Mouse (Mus musculus) urinary bladder, postnatal 25 days (tissue): ENCODE data around the gene Prdm11.

ENCODE experiments used
- DNase-seq: peaks from one replicate; pipeline ENCODE4 v3.0.0; 2022; ENCODE audit warnings: low spot score

Gene Prdm11

DNA sequence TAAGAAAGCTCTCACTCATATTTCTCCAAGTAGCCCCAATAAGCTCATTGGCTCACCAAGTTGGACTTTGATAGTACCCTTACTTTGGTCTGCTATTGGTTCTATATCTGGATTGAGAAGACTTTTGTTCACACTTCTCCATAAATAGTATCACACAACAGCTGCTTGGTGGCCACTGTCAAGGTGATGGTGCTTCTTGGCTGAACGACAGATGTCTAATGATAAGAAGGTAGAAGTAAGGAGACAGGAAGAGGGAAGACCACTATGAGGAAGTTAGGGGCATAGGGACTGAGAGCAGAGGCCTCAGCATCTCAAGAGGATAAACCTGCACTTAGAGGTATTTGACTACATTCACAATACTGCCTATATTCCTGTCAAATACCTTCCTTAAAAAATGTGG, 81.6 kb downstream of the Prdm11 start:
- no peak for DNase-seq

DNA sequence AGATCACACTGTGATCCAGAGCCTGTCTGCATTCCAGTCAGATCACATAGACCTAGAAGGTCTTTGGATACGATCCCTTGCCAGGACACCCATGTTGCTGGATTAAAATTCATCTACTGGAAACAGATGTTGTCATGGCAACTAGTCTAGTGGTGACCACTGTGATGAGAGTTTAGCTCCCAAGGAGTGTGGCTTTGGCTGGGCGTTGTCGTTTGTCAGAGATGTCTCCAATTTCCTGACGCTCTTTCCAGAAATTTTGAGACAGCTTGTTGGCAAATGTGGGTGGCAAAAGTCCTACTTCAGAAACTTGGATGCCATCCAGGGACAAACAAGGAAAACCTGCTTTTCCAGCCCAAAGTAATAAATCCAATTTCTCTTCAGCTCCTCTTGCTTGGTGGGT, 87.3 kb downstream of the Prdm11 start:
- no peak for DNase-seq

DNA sequence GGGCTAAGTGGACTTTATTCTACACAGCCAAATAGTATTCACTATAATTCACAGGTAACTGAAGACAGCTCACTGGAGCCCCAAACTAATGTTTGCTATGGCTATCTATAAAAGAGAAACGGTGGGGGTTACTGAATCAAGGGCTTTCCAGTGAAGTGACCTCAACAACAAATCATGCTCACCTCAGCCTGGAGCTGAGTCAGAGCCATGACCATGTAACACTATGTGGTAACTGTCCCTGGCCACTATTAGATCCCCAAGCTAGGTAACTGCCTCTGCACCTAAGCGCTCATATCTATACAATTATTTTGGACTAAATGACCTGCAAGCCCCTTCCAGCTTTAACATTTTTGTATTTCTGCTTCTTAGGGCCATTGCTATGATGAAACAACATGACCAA, 89.0 kb downstream of the Prdm11 start:
- no peak for DNase-seq

DNA sequence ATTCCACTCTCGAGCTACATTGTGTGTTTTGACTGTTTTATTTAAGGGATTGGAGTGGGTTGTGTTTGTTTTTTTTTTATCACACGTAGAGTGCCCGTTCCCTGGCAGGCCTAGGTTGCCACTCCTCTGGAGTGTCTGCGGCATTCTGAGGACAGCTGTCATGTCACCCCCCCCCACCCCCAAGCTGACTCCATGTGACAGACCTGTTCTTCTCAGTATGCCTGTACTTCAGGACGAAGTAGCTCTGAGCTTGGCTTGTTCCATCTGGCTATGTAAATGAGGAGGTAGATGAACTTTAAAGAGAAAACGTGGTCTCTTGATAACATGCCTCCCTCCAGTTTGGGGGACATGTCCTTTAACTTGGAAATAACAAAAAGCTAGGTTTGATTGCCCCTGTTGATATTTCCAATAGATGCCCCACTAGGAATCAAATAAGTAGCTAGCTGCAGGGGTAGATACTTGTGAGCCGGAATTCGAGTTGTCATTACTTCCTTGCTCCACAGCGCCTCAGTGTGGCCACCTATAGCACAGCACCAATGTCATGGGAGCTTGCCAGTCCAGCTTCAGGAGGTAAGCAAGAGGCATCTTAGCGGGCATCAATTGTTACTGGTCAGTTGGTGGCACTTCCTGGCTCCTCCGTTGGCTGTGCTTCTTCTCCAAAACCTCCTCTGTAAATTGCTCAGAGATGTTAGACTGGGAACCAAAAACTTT, 91.4 kb downstream of the Prdm11 start:
- peak; percentile 69 for DNase-seq

DNA sequence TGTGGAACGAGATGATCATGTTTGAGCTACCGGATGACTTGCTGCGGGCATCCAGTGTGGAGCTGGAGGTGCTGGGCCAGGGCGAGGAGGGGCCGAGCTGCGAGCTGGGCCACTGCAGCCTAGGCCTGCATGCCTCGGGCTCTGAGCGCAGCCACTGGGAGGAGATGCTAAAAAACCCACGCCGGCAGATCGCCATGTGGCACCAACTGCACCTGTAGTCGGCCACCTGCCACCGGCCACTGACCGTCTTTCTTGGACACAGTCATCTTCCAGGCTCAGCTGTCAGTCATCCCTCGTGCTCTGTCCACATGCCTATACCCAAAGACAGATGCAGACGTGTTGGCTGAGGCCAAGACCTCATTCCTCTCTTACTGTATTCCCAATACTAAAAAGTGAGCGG, 92.5 kb downstream of the Prdm11 start:
- DNase-seq, result no peak

DNA sequence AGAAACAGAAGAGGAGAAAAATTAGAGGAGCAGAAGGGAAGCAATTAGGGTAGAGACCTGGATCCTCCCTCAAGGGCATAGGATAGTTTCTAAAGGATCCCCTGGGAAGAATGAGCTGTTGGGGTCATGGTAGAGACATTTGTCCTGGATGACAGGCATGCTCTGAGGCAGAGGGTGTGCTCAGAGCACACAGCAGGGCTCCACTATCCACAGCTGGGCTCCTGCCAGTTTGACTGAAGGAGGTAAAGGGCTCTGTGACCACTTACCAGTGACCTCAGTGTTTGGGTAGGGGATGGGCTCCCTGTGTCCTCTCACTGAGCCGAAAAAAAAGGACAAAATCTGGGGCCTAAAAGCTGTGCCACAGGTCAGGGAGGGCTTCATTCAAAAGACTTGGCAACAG, 96.4 kb downstream of the Prdm11 start:
- DNase-seq, result no peak

DNA sequence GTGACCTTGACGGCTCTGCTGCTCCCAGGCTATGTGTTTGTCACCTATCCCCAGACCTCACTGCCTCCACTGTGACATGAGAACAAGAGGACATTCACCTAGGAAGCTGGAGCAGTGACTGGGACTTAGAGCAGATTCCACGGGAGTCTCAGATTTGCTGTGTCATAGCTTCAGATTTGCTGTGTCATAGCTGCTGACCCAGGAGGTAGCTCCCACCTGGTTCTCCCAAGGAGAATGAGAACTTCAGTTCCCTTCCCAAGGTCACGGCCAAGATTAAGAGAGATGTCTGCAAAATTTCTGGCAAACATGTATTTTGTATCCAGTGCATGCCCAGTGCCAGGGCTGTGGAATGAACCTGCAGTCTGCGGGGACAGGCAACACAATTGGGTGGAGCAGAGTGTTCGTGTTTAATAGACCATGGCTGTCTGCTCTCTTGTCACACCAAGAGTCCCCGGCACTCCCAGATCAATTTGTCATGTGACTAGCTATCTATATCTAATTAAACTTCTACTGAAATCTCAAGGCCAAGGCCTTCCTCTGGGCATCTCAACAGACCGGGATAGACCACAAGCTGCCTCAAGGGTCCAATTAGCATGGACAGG, 97.2 kb downstream of the Prdm11 start:
- no peak for DNase-seq

DNA sequence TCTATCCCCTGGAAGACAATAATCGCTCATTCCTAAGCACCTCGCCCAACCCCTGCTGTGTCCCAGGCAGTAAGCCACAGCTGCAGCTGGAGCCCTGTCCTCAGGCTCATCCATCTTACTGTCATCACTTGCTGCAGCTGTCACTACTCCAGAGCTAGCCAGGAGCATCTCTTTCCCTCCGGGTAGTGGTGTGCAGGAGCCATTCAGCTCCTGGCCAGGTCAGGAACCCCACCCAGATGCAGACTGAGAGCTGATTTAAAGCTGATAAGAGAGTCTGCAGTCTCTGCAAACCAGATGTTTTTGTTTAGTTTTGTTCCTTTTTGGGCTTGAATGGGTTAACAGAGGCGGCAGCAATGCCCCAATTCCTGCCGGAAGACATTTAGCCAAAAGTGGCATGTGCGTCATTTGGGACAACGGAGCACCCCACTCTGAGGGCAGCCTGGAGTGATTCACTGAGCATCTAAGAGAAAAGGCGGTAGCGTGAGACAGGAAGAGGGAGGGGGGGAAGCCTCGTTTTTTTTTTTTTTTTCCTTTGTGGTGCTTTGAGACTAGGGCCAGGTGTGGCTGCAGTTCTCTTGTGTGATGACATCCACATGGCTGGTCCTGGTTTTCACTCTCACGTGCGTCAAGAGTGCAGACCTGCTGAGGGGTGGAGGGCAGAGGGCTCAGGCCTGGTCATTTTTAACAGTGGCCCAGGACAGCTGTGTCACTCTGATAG, 97.8 kb downstream of the Prdm11 start:
- no peak for DNase-seq

DNA sequence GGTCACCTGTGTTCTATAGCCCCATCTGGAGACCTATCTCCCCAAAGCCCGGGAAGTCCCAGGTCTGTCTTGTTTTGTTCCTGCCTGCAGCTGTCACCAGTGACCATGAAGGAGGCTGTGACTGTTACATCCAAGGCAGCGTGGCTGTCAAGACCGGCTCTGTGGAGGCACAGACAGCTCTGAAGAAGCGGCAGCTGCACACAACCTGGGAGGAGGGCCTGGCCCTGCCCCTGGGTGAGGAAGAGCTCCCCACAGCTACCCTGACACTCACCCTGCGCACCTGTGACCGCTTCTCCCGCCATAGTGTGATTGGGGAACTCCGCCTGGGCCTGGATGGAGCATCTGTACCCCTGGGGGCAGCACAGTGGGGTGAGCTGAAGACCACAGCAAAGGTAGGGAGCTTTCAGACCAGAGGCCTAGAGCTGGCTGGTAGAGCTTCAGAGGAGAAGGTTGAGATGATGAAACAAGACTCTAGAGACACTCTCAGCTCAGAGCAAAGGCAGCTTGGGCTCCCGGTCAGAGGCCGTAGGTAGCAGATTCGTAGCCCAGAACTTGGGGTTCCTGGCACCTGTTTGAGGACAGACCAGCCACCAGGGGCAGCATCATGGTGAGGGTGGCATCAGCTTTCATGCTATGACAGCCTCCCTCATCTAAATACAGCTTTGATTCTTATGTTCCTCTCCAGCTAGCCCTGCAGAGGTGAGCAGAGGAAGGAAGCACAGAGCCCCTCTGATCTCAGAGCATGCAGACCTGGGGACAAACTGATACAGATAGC, 100.0 kb downstream of the Prdm11 start:
- DNase-seq, result no peak

DNA sequence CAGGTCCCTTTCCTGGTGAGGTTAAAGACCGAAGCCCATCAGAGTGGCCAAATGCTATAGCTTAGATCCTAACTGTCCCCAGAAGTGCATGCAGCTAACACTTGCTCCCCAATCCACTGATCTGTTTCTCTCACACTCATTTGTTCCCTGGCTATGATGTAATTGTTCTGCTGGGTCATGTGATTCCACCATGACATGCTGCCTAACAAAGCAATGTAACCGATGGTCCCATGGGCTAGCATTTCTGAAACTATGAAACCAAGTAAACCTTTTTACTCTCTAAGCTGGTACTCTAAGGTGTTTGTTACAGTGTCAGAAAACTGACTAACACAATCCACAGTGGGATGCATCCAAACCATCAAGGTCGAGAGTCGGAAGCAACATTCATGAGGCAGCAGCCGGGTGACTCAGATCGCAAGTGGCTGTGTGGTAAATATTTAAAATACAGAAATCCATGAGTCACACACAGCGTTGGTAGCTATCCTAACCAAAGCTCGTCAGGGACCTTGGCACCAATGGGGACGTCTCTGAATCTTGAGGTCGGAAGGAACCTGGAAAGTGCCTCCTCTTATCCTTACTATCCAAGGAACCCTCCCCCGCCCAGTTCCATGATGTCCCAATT, 100.7 kb downstream of the Prdm11 start:
- no peak for DNase-seq

DNA sequence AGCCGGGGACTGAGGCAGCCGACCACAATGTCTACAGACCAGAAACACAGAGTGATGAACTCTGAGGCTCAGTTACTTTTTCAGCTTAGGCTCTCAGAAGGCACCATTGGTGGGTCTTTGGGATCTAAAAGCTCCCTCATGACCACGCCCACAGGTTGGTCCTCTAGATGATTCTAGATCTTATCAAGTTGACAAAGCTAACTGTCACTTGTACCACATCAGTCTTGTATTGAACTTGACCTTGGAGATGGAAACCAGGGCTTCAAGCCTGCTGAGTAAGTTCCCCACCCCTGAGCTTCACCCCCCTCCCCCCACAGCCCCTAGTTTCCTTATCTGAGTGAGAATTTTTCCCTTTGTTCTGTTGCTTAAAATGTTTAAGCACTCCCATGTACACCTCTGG, 101.6 kb downstream of the Prdm11 start:
- DNase-seq, result no peak

DNA sequence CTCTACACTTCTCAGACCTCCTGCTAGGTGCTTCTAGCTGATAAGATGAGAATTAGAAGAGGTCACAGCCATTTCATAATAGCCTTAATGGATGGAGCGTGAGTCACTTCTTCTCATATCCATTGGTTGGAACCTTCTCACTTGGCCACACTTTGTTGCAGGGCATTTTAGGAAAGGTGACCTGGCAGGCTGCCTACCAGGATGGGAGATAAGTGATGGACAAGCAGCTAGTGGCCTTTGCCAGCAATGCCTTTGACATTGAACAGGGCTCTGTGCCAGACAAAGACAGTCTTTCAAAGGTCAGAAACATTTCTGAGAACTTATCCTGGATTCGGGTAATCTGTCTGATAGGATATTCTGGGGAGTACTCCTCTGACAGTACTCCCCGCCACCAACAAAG, 102.6 kb downstream of the Prdm11 start:
- DNase-seq, result no peak

DNA sequence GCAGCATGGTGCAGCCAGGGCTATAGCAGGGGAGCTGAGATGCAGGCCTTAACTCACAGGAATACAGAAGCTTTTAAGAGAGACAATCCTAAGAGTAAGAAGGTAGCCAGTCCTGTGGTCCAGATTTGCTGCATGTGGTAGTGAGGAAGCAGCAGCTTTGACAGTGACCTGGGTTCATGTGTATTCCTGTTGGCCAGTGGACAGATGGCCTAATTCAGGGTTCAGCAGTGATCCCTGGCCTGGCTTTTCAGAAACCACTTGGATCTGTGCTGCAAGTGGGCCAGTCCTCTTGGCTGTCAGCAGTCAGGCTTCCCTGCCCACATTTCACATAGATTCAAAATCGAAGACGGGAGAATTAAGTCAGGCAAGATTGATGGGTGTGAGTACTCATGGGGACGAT, 104.5 kb downstream of the Prdm11 start:
- DNase-seq, result no peak

DNA sequence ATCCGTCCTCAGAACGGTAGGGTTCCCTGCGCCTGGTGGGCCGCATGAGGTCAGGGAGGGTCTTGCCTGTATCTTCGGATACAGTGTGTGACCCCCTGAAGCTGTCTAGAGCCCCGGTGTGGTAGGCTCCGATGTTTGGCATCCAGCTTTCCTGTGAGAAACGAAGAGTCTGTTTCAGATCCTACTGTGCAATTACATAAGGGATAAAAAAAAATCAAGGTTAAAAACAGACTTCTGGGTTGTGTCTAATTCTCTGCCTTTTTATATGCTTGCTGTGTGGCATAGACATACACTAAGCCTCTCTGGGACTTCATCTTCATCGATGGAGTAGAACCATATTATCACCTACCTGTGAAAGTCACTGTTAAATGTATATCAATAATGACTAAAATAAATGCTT, 105.0 kb downstream of the Prdm11 start:
- DNase-seq, result no peak

DNA sequence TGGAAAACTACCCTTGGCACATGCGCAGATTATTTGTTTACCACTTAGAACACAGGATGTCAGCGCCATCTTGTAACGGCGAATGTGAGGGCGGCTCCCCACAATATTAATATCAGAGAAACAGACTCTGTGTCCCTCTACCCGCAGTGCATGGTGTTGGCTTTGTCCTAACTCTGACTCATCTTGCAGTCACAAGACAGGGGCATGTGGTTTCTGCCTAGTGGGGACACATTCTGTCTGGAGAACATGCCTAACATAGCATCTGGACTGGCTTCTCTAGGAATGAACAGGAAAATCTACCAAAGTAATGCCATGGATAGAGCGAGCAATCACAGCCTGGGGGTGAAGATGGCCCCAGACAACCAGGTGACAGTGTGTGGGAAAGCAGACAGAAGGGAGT, 107.1 kb downstream of the Prdm11 start:
- no peak for DNase-seq

DNA sequence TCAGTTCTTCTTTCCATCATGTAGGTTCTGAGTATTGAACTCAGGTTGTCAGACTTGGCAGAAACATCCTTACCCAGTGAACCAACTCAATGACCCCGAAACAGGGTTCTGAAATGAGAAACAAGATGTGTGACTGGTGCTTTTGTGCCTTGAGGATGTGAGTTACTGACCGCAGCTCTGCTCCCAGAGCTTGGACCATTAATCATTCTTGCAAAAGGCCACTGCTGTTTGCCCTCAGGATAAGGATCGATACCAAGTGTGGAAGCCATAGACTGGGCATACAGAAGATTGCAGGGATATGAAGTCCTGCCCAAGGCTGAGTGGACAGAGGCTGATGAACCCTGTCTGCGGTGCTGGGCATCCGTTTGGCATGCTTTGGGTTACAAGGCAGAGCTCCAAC, 107.9 kb downstream of the Prdm11 start:
- DNase-seq, result no peak

DNA sequence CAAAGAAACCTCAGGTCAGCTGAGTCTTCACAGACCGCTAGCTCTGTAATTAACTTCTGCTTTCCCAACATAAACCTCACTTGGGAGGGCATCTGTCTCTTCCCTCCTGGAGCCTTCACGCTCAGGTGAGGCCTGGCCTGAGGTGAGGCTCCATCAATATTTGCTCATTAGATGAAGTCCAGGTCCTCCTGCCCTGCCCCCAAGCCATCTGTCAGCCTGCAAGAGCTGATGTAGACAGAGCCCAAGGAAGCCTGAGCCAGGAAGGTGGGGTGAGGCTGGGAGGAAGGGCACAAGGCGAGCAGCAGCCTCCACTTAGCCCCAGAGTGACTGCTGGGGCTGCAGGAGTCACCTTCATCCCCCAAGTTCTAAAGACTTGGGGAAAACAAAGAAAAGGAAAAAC, 110.5 kb downstream of the Prdm11 start:
- no peak for DNase-seq

DNA sequence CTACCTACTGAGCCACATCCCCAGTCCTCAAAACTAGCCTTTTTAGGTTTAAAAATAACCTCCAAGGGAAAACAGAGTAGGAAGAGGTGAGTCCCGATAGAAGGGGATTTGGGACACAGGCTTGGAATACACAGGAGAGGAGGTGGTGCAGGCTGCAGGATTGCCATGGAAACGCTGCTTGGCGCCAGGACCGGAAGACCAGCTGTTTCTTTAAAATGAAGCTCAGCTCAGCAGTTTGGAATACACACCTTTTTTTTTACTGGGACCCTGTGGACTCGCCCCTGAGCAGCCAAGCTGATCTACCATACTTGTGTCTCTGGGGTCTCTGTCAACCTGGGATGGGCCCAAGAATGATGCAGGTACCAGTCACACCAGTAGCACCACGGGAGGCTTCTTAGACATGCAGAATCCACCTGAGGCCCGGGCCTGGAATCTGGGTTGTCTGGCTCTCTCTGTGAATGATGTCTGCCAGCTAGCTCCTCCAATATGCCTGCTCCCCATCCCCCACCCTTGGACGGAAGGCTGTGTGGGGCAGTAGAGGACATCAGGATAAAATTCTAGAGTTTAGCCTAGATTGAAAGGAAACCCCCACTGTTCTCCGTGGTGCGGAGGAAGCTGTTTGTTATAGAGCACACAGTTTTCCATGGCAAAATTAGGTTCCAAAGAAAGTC, 111.5 kb downstream of the Prdm11 start:
- no peak for DNase-seq

DNA sequence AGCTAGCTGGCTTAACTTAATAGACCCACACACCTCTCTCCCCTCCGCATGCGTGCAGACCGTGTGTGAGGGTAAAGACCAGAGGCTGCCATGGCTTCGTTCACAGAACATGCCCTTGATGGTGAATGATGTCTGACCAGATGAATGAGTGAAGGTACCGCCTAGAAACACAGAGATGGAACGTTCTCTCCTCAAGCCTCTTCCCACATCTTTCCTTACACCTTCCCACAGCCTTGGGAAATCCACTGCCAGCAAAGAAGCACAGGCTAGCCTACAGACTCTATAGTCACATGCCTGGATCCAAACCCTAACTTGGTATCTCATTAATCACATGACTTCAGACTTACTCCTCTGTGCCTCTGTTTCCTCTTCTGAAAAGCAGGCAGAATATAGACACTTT, 112.6 kb downstream of the Prdm11 start:
- no peak for DNase-seq

DNA sequence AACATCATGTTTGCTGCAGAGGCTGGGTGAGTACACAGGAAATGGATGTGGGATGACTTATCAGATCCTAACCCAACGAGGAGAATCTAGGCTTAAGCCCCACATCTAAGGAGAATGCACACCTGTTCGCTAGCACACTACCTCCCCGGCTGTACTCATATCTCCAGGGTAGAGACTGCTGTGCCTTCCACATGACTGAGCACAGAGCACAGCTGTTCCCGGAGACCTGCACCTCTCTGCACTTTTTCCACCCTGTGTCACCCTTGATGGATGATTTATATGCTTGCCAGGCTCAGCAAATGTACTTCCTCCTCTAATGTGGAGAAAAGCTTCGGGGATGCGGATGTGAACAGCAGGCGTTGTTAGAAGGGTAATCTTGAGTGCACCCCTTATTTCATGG, 114.9 kb downstream of the Prdm11 start:
- DNase-seq, result no peak

DNA sequence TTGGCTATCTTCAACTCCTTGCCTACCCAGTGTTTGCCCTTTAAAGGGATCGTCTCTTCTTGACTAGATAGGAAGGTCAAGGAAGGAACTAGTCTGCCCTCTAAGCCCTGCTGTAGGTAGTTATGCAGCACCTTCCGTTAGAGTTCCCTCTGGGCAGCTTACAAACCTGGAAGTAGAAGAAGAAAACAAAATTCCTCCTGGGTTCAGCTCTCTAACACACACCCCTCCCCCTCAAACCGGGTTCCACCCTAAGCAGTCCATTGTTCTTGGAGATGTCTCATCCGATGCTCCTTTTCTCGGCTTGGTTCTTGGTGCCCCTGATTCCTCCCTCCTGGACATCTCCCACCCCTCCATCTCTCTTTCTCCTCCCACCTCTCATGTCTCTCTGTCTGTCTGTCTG, 116.3 kb downstream of the Prdm11 start:
- no peak for DNase-seq
